Mouse (Mus musculus) spleen, embryonic (tissue): Measurements from ENCODE around the gene Kndc1.

Experiments
- CTCF ChIA-PET: fragments of 350-600 bp; sonication (Branson Sonifier 250); formaldehyde crosslinking; loops from one replicate; lab custom pipeline; 2022; lab: Charles Lee

Kndc1 gene

DNA sequence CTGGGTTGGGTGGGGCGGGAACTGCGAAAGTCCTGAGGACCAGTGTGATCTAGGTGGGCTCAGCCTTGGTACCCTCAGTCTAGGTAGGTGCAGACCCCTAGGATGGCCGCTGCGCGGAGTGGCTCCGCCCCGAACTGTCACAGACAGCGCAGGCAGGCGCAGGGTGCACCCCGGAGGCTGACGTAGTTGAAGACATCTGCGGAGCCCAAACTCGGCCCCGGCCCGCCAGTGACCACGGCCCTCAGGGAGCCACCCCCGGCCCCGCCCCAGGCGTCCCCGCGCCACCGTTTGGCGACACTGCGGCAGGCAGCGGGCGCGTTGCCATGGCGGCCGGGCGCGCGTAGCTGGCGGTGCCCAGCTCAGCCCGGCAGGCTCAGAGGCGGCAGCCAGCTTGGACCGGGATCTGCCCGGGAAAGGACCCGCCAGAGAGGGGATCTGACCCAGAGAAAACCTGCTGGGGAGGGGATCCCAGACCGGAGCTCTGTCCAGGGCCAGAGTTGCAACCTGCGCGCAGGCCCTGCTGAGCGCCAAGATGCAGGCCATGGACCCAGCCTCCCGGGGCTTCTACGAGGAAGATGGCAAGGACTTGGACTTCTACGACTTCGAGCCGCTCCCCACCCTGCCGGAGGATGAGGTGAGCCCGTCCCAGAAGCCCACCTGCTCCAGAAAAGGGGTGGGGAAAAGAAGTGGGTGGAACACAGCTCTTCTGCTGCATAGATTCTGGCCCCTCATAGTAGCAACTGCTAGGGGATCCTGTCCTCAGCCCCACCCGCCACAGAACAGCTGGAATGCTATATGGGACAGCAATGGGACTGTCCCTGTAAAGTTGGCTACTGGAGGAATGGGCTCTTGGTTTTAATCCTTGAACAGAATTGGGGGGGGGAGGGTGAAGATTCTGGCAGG, at the start of gene Kndc1:
Gene Kndc1, plus strand, starts transcription at position 42 of the 903 bp plus-strand sequence.
- CTCF ChIA-PET = no interaction called here

DNA sequence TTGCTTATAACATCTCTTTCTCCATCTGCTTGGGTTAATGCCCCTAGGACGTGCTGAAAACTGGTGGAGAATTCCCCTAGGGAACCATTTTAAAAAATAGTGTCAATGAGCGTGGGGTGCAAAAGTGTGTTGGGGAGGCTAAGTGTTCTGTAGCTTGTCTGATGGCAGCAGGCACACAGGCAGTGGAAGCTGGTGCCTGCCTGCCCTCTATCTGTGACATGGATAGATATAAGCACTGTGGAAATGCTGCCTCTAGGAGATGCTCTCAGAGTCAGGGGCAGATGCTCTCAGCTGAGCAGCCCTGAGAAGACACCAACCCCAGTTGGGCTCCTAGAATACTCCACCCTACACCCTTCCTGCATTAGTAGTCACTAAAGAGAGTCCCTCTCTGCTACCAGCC, 49.4 kb upstream of the Kndc1 start:
- CTCF ChIA-PET = no interaction called here

DNA sequence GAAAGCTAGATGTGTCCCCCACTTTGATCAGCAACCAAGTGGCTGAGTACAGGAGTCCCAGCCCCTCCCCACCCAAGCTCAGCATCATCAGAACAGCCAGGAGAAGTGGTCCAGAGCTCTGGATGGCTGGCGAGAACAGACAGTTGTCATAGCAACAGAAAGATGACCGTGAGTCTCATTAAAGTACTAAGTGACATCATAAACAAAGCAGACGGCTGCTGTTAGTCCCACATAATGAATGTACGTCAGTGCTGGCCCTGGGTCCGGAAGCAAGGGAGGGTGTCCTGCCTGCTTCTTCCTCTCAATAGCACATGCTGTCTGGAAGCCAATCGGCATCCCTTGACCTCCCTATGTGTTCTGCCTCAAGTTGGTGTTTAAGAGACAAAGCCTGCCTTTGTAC, 44.3 kb upstream of the Kndc1 start:
- CTCF ChIA-PET = no interaction called here

DNA sequence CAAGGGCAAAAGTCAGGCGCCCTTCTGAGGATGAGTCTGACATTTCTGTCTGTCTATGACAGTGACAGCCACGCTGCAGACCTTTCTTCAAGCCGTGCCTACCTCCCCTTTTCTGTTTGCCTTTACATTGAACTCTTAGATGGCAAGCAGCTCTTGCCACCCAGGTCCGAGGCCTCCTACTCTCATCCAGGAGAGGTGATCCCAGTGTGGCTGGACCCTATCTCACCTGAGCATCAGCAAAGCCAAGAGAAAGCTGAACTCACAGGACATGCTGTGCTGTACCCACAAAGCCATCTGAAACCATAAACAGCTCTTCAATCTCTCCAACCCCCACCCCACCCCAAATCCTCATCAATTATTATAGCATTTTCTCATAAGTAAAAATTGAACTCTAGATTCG, 43.8 kb upstream of the Kndc1 start:
- CTCF ChIA-PET = no interaction called here

DNA sequence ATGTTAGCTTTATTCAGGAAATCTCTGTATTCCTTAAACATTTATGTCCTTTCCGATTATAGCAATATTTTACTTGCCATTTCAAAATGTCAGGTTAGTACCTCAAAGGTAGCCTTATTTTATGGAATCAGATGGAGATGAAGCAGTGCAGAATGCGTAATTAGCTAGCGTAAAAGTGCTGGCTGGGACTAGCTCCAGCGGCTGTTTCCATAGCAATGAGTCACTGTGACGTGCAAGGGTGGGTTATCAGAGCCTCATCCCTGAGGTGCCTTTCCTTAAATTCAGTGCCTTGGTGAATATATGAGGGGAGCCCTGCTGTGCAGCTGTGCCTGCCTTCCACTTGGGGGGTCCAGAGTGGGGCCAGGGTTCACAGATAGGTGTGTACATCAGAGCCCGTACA, 43.4 kb upstream of the Kndc1 start:
- CTCF ChIA-PET = no interaction called here

DNA sequence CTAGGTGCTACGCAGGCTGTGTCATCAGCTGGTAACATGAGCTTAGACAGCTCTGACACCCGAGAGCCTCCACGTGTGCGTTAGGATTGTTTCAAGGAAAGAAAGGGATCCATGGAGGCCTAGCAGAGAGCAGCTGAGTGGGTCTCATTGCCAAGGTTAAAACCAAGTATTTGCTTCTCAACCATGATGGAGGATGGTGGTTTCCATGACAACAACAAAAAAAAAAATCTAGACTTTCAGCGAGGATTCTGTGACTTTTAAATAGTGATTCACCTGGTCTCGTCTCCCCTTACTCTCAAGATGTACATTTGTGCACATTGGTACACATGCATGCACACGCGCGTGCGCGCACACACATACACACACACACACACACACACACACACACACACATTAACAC, 39.2 kb upstream of the Kndc1 start:
- CTCF ChIA-PET = no interaction called here

DNA sequence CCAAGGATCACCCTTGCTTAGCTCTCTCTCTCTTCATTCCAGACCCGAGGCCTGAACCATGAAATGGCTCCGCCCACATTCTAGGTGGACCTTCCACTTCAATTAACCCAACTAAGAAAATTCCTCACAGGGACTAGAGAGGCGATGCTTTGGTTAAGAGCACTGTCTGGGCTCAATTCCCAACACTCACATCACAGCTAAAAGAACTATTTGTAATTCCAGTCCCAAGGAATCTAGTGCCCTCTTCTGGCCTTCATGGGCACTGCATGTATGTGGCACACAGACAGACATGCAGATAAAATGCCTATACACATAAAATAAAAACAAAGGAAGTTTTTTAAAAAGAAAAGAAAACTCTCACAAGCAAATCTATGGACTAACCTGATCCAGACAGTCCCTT, 33.1 kb upstream of the Kndc1 start:
- CTCF ChIA-PET = no interaction called here

DNA sequence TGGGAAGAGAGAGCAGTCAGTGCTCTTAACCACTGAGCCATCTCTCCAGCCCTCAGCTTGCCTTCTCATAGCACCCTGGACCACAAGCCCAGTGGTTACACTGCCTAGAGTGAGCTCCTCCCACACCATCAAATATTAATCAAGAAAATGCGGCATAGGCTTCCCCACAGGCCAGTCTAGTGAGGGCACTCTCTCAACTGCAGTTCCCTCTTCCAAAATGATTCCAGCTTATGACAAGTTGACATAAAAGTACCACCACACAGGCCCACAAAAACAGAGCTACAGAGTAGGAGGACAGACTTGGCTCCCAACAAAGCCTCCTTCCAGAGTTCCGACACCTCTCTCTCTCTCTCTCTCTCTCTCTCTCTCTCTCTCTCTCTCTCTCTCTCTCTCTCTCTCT, 31.4 kb upstream of the Kndc1 start:
- CTCF ChIA-PET = interaction anchor here (0.6 kb wide), 1 partner anchor 204 kb away, joined by 3 read pairs; no protein-coding TSS in a partner anchor

DNA sequence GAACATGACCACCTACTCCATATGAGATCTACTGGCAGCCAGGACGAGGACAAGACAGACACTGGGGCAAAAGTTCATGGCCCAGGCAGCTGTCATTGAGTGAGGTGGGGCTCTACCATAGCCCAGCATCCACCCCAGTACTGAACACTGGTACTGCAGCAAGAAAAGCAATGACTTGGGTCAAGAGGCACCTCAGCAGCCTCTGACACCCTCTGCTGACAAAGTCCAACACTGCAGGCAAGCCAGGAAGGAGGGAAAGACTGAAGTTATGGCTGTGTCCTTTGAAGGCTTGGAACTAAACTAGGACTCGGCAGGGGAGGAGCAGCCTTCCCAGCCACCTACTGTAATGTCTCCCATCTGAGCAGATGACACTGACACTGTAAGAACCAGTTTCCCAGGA, 30.2 kb upstream of the Kndc1 start:
- CTCF ChIA-PET = no interaction called here

DNA sequence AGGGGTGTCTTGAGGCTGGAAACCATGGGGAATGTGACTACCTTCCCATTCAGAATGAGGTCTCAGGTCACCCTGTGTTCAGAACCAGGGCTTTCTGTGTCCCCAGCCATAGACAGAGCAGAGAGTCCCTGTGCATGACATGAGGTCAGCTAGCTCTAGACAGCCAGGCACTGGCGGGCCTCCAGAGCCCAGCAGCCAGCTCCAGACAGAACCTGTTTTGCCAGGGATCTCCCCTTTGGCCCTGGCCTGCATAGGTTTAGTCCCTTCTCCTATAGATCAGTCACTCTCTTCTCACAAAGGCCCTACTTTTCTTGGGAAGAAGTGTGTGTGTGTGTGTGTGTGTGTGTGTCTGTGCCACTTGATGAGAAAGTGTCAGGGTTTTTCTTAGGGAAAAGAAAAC, 29.6 kb upstream of the Kndc1 start:
- CTCF ChIA-PET = no interaction called here

DNA sequence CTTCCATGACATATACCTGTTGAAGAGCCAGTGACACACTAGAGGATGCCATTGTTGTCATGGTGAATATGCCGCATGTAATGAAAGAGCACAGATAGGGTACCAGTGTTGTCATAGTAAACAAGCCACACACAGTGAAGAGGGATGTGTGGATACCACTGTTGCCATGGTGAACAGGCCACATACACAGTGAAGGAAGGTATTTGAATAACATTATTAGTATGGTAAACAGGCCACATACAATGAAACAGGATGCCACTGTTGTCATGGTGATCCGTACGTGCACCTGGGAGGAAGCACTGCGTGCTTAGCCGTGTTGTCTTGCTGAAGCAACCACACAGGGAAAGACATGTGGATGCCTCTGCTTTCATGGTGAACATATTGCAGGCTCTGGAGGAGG, 23.5 kb upstream of the Kndc1 start:
- CTCF ChIA-PET = no interaction called here

DNA sequence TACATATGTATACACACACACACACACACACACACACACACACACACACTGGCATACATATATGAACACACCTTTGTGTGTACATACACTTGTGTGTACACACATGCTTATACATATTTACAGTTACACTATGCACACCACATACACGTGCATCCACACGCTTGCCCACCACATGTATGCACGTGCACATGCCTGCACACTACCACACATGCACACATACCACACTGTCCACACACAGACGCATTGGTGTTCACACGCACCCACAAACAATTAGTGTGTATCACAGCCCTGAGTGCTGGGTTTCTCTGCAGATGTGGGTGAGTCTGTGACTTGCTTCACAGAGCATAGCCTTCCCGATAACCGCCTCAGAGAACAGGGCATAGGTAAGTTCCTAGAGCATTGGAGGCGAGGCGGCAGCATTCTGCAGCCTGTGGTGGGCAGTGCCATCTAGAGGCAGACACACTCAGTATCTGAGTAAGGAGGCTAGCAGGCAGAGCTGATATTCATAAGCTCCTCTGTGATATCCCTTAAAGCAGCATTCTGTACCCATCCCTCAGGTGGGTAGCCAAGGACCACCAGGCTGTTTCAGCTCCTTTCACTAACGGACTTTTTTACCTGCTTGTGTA, 17.2 kb upstream of the Kndc1 start:
- CTCF ChIA-PET = no interaction called here

DNA sequence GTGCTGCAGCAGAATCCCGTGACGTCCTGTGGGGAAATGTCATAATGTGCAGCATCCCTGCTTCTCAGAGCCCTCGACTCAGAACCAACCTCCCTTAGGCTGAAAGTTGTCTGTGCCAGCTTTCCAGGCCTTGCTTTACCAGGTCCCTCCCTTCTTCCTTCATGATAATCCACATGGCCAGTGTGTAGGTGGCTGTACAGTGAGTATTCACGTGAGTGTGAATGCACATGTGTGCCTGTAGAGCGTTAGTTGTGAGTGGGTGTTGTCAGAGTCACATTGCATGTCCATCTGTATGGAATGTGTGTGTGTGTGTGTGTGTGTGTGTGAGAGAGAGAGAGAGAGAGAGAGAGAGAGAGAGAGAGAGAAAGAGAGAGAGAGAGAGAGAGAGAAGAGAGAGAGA, 16.4 kb upstream of the Kndc1 start:
- CTCF ChIA-PET = no interaction called here

DNA sequence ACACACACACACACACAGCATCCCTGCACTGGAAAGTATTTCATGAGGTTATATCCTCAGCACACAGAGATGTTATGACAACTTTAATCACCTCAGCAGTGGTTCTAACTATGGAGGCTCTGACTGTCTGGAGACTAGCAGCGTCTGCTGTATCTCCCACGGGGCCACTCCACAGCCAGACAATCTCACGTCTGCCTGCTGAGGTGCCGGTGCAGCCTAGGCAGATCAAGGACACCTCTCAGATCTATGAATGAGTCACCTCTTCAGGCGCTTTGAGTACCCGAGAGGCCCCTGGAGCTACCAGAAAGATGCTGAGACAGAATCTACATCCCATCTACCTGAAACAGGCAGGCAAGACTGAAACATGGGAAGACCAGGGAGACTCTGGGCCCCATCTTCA, 15.9 kb upstream of the Kndc1 start:
- CTCF ChIA-PET = no interaction called here

DNA sequence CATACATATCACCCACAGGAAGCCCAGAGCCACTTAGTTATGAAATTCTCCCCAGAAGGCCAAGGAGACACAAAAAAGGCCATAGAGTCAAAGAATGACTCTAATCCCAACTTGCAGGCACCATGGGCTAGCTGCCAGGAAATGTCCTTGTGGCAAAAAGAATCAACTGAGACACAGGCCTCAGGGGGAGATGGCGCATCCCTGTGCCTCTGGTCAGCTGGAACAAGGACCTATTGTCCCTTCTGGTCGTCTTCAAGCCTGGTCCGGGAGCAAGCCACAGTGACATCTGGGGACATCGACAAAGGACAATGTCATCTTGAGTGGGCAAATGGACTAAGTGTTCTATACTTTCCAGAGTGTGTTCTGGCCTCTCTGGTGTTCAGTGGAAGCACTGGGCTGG, 11.0 kb upstream of the Kndc1 start:
- CTCF ChIA-PET = no interaction called here

DNA sequence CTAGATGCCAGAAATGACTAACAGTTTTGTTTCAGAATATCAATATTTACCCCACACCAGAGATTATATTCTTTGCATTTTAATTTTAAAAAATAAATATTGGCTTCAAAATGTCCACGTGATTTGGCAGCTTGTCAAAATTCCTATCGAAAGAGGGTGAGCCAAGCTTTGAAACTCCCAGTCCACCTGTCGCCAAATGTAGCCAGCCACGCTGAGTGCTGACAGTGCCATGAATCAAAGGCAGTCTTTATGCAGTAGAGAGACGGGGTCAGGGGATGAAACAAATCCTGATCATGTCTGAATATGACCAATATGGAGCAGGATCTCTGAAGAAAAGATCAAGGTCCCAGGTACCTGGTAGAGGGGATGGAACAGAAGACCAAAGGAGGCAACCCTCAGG, 2.7 kb upstream of the Kndc1 start:
- CTCF ChIA-PET = no interaction called here

DNA sequence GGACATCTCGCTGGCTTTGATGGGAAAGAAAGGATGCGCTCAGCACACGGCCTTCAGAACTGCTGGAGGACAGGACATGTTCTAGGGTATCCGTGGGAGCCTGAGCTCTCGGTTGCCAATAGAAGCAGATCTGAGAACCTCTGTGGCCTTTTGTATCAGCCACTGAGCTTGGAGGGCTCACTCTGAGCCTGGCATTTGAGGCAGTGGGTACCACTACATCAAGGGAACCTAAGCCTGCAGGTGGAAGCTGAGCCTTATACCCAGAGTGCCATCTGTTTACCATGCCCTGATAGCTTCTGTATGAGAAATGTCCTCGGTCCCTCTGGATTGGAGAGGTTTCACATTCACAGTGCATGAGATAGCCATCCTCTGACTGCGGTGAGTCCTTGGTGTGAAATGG, 1.8 kb downstream of the Kndc1 start:
- CTCF ChIA-PET = no interaction called here

DNA sequence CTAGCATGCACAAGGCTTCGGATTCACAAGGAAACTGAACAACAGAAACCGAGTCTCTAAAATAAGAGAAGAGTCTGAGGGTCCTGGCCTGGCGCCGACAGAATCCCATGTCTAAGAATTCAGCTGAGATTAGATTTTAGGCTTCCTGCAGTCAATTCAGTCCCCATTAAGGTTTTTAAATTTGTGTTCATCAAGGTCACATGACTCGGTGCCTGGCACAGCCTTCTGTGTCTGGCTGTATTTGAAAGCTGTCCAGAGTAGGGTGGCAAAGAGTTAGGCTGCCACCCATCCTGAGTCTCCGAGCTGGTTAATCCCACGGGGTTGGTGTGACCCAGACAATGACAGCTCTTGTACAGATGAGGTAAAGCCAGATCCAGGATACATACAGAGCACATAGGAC, 2.3 kb downstream of the Kndc1 start:
- CTCF ChIA-PET = no interaction called here

DNA sequence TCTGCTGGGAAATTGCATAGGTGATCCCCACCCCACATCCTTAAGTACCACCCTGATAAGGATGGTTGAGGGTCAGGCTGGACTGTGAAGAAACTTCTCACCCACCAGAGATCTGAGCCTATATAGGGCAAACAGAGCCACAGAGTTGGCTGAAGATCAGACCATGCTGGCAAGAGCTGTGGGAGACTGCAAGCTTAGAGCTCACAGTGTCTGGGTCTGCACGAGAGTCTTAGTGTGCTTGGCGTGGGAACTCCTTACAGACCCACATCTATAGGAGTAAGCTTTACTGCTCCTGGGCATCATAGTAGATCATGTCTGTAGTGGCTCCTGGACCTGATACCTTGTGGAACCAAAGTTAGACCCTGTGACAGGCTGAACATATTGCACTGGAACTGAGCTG, 4.1 kb downstream of the Kndc1 start:
- CTCF ChIA-PET = no interaction called here

DNA sequence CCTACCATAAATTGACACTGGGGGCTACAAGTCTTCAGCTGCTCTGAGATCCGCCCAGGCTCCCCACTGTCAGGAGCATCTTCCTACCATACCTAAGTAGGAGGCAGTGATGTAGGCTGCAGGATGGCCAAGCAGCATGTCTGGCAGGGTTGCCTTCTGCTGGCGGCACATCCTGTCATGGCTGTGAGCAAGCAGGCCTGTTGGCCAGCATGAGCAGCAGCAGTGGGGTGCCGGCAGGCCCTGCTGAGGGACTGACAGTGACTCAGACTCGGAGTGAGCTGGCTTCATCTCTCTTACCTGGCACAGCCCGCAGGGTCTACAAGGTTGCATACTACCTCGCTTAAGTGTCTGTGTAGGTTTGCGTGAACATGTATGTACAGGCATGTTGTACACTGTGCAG, 5.0 kb downstream of the Kndc1 start:
- CTCF ChIA-PET = no interaction called here

DNA sequence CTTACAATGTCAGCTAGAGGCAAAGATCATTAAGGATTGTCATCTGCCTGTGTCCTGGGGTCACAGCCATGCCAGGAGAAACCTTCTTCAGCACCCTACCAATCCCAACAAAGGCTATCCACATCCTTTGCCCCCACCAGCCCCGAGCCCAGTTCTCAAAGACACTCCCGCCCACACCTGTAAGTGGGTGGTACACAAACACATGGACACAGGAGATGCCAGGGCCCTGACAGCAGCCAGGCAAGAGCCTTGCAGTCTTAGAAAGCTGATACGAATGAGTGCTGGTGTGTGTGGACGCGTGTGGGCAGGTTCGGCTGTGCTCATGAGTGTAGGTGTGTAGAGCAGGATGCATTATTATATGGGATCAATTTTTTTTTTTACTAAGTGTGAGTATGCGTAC, 6.0 kb downstream of the Kndc1 start:
- CTCF ChIA-PET = no interaction called here

DNA sequence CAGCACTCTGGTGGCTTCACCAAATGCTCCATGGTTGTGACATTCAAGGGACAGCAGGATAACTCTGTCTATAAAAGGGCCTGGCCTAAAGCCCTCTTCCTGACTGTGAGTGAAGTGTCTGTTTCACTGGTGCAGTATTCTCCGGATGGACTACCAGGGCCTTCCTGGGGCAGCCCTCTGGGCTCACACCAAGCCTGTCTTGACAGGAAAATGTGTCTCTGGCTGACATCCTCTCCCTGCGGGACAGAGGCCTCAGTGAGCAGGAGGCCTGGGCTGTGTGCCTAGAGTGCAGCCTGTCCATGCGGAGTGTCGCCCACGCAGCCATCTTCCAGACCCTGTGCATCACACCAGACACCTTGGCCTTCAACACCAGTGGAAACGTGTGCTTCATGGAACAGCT, 6.4 kb downstream of the Kndc1 start:
- CTCF ChIA-PET = no interaction called here

DNA sequence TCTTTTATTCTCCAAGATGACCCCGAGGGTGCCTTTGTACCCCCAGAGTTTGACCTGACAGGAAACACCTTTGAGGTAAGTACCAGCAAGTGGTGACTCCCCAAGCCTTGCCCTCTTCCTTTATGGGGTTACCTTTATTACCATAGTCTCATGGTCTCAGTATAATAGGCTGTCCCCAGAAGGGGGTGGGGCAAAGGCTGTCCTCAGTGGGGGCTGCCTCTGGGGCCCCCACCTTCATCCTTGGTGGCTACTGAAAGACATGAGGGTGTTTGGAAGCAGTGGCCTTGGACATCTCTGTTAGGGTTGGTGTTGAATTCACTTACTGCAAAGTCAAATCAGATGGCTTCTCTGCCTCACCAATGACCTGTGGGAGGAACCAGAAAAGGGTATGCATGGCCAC, 7.5 kb downstream of the Kndc1 start:
- CTCF ChIA-PET = no interaction called here
